Mouse (Mus musculus) C2C12 (cell line): ENCODE results near the gene Nr1i3. TPM values are rescaled to one million over a fixed set of nuclear protein-coding genes. Genes with fewer than 3 reads are reported as not detected.

Experiments used
- H3K27me3 ChIP-seq: one replicate; pipeline ENCODE4 v1.6.1; 2011; ENCODE audit not compliant: control insufficient read depth, insufficient read depth, insufficient read length
- H3K36me3 ChIP-seq: one replicate; pipeline ENCODE4 v1.6.1; 2011; ENCODE audit not compliant: control insufficient read depth, insufficient read depth
- H3K4me3 ChIP-seq: one replicate; pipeline ENCODE4 v1.5.1; 2011; ENCODE audit warnings: mild to moderate bottlenecking, control low read depth; ENCODE audit not compliant: poor library complexity, insufficient read depth, severe bottlenecking
- H3K79me2 ChIP-seq: one replicate; pipeline ENCODE4 v1.6.1; 2011; ENCODE audit not compliant: control insufficient read depth, insufficient read depth
- H3K79me3 ChIP-seq: one replicate; pipeline ENCODE4 v1.6.1; 2011; ENCODE audit warnings: low read depth, control low read depth
- H3ac ChIP-seq: one replicate; pipeline ENCODE3; 2011; ENCODE audit warnings: low read depth; ENCODE audit not compliant: control insufficient read depth, insufficient read length
- CEBPB ChIP-seq: IDR thresholded peaks from one replicate; pipeline ENCODE4 v1.6.1; 2011; ENCODE audit warnings: low read depth, mild to moderate bottlenecking, control low read depth, moderate library complexity
- CTCF ChIP-seq: IDR thresholded peaks from one replicate; pipeline ENCODE4 v1.5.1; 2011; ENCODE audit not compliant: control insufficient read depth, insufficient read depth, insufficient read length
- FOSL1 ChIP-seq: IDR thresholded peaks from one replicate; pipeline ENCODE4 v1.8.0; 2011; ENCODE audit warnings: mild to moderate bottlenecking, low read length; ENCODE audit not compliant: poor library complexity, insufficient read depth, severe bottlenecking
- MAX ChIP-seq: IDR thresholded peaks from one replicate; pipeline ENCODE4 v1.6.1; 2011; ENCODE audit warnings: mild to moderate bottlenecking, control low read depth
- MYOD1 ChIP-seq: IDR thresholded peaks from one replicate; pipeline ENCODE4 v1.6.1; 2011; ENCODE audit warnings: low read depth; ENCODE audit not compliant: control insufficient read depth, insufficient read length
- MYOG ChIP-seq: IDR thresholded peaks from one replicate; pipeline ENCODE4 v1.6.1; 2011; ENCODE audit not compliant: control insufficient read depth, insufficient read length; ENCODE audit errors: extremely low read depth
- USF1 ChIP-seq: IDR thresholded peaks from one replicate; pipeline ENCODE4 v1.6.1; 2011; ENCODE audit warnings: low read depth, mild to moderate bottlenecking, control low read depth, moderate library complexity
- polyA plus RNA-seq: library from polyadenylated mRNA; unstranded; fragments of >200 nt; fragmentation: generic; extraction: Trizol; gene quantifications from one replicate; pipeline ENCODE4 v1.2.1, GENCODE M21; 2012; ENCODE audit warnings: missing spikeins

Gene Nr1i3
- polyA plus RNA-seq, 1 experiment, result 0.04 TPM

DNA sequence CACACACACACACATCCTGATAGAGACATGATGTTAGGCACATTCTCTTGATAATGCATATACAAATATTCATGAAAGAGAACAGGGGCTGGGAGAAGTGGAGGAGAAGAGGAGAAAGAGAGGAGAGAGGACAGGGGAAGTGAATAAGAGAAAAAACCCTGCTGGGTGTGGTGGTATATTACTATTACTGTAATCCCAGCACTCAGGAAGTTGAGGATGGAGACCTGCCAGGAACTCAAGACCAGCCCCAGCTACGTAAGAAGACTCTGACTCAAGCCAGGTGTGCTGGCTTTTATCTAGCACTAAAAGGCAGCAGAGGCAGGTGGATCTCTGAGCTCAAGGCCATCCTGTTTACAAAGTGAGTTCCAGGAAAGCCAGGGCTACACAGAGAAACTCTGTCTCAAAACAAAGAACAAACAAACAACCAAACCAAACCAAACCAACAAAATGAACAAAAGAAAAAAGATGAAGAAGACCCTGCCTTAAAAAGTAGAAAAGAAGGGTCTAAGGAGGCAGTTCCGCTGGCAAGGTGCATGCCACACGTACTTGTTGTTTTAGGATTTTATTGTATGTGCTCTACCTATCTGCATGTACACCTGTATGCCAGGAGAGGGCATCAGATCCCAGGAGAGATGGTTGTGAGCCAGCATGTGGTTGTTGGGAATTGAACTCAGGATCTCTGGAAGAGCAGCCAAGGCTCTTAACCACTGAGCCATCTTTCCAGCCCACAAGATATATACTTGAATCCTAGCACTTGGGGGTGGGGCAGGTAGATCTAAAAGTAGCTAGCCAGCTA lies 50.1 kb downstream of the Nr1i3 start:
- Histone ChIP-seq H3ac (no peak overlapping the region), H3K36me3 (peaks cover 4% of the 10 kb centered on the region), H3K79me3 (no peaks in the 10 kb centered on the region), H3K27me3 (no peaks in the 10 kb centered on the region), H3K79me2 (no peaks in the 10 kb centered on the region), H3K4me3 (no peak overlapping the region)
- TF ChIP-seq MYOD1, result no peak
- TF ChIP-seq USF1, result no peak
- TF ChIP-seq MYOG, result no peak
- no peak for TF ChIP-seq CEBPB
- TF ChIP-seq MAX, result no peak
- no peak for TF ChIP-seq FOSL1
- no peak for TF ChIP-seq CTCF

DNA sequence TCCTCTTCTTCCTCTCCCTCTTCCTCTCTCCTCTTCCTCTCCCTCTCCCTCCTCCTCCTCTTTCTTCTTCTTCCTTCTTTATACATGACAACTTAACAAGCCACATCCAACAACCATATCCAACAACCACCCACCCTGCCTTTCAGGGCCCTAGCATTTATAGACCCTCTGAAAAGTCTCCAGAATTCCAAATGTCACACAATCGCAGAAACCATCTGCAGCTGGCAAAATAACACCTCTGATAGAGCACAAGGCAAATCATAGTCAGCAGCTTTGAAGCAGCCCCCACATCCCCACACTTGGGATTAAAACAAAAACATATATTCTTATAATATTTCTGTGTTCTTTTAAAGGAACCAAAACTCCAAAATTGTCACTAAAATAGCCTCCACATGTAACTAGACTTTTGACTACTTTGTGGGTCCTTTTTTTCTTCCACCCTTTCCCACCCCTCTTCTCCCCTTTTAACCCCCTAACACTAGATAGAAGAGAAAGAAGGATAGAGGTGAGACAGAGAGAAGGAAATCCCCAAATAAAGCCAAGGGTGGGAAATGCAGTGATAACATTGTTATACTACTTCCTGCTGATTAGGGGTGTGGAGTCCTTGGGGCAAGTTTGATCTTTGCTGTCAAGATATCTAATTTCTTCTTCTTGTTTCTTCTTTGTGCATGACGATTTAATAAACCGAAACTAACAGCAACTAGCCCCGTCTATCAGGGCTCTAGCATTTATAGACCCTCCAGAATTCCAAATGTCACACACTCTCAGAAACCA lies 52.4 kb downstream of the Nr1i3 start:
- H3K79me2 ChIP-seq, result peaks cover 10% of the 10 kb centered on the region
- no peaks in the 10 kb centered on the region for H3K27me3 ChIP-seq
- no peaks in the 10 kb centered on the region for H3K79me3 ChIP-seq
- no peak for TF ChIP-seq CTCF
- TF ChIP-seq MYOD1, result no peak
- no peak for TF ChIP-seq USF1
- TF ChIP-seq CEBPB, result no peak
- no peak for TF ChIP-seq MAX
- TF ChIP-seq FOSL1, result no peak
- TF ChIP-seq MYOG, result no peak
- no peak overlapping the region for H3ac ChIP-seq
- no peaks in the 10 kb centered on the region for H3K36me3 ChIP-seq
- H3K4me3 ChIP-seq, result no peak overlapping the region

GRCm38 (mm10) chr1:171268341-171268740 lies 54.6 kb downstream of the Nr1i3 start:
- TF ChIP-seq CTCF (no peak), FOSL1 (no peak), USF1 (no peak), MYOD1 (no peak), MAX (no peak), MYOG (no peak)
- no peaks in the 10 kb centered on the region for H3K27me3 ChIP-seq
- peaks cover 14% of the 10 kb centered on the region for H3K79me2 ChIP-seq
- no peak overlapping the region for H3K4me3 ChIP-seq
- H3K36me3 ChIP-seq, result no peaks in the 10 kb centered on the region
- H3K79me3 ChIP-seq, result no peaks in the 10 kb centered on the region
- no peak overlapping the region for H3ac ChIP-seq

DNA sequence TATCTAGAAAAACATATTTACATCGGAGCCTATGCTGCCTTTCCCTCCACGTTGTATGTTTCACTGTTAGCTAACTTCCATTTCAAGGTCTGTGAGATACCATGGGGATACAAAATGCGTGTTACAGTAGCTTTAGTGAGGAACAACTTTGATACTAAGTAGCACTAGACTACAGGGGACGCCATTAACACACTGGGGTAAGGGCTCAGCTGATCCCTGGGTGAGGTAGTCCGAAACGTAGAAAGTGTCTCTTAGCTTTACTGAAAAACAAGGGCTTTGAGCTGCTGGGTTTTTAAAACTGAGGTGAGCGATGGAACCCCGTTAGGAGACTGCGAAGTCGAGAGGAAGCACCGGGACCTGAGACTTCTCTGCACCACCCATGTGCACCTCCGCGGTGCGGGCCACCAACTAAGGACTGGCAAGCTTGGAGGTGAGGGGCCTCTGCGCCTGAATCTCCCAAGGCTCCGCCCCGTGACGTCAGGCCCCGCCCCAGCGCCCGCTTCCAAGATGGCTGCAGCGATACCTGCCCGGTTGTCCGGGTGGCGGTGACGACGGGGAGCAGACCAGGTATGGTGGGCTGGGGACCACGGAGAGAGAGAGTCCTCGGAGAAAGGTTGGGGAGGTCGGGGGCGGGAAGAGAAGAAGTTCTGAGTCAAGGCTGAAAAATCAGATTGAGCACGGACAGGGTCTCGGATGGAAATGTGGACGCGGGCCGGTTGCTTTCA lies 56.2 kb downstream of the Nr1i3 start, which contains the start of gene B4galt3:
B4galt3 (plus strand) TSS at position 481 of the 725 bp plus-strand sequence.
- Histone ChIP-seq H3K36me3 (peaks cover 11% of the 10 kb centered on the region), H3ac (peak within 1 kb of the TSS; percentile 89), H3K79me3 (no peaks in the 10 kb centered on the region), H3K4me3 (peak within 1 kb of the TSS; percentile 98), H3K79me2 (peaks cover 14% of the 10 kb centered on the region), H3K27me3 (no peaks in the 10 kb centered on the region)
- TF ChIP-seq CTCF, result no peak
- no peak for TF ChIP-seq CEBPB
- TF ChIP-seq USF1, result no peak
- TF ChIP-seq MYOG, result no peak
- no peak for TF ChIP-seq FOSL1
- TF ChIP-seq MAX, result no peak
- no peak for TF ChIP-seq MYOD1

Other genes starting within 250 kb of the Nr1i3 start
- 0.06 TPM for gene Fcgr2b, start 237.4 kb upstream of the Nr1i3 start, polyA plus RNA-seq
- gene Fcgr4, start 195.1 kb upstream of the Nr1i3 start, polyA plus RNA-seq, result 1.0 TPM
- not detected for gene Fcgr3, start 149.0 kb upstream of the Nr1i3 start, polyA plus RNA-seq
- 0.39 TPM for gene Cfap126, start 100.1 kb upstream of the Nr1i3 start, polyA plus RNA-seq
- gene Sdhc, start 63.4 kb upstream of the Nr1i3 start, polyA plus RNA-seq, result 147 TPM
- 0.11 TPM for gene Mpz, start 63.3 kb upstream of the Nr1i3 start, polyA plus RNA-seq
- gene Pcp4l1, start 17.7 kb upstream of the Nr1i3 start, polyA plus RNA-seq, result 0.13 TPM
- 58.7 TPM for gene Tomm40l, start 8.5 kb downstream of the Nr1i3 start, polyA plus RNA-seq
- not detected for gene Apoa2, start 11.1 kb downstream of the Nr1i3 start, polyA plus RNA-seq
- not detected for gene Fcer1g, start 20.4 kb downstream of the Nr1i3 start, polyA plus RNA-seq
- 6.7 TPM for gene Adamts4, start 36.5 kb downstream of the Nr1i3 start, polyA plus RNA-seq
- gene Ndufs2, start 37.4 kb downstream of the Nr1i3 start, polyA plus RNA-seq, result 227 TPM
- gene B4galt3, start 56.4 kb downstream of the Nr1i3 start, polyA plus RNA-seq, result 17.4 TPM
- gene Ppox, start 67.2 kb downstream of the Nr1i3 start, polyA plus RNA-seq, result 9.0 TPM
- gene Usp21, start 74.0 kb downstream of the Nr1i3 start, polyA plus RNA-seq, result 20.6 TPM
- 100 TPM for gene Ufc1, start 81.1 kb downstream of the Nr1i3 start, polyA plus RNA-seq
- 44.8 TPM for gene Dedd, start 115.2 kb downstream of the Nr1i3 start, polyA plus RNA-seq
- gene Nit1, start 131.7 kb downstream of the Nr1i3 start, polyA plus RNA-seq, result 19.5 TPM
- 90.9 TPM for gene Pfdn2, start 131.7 kb downstream of the Nr1i3 start, polyA plus RNA-seq
- gene Klhdc9, start 146.8 kb downstream of the Nr1i3 start, polyA plus RNA-seq, result 0.05 TPM
- 0.06 TPM for gene Nectin4, start 156.1 kb downstream of the Nr1i3 start, polyA plus RNA-seq
- 0.05 TPM for gene Arhgap30, start 175.0 kb downstream of the Nr1i3 start, polyA plus RNA-seq
- 70.1 TPM for gene Usf1, start 197.3 kb downstream of the Nr1i3 start, polyA plus RNA-seq
- 0.66 TPM for gene Tstd1, start 204.9 kb downstream of the Nr1i3 start, polyA plus RNA-seq
- gene F11r, start 223.6 kb downstream of the Nr1i3 start, polyA plus RNA-seq, result 3.6 TPM